Mouse (Mus musculus) stomach, embryonic 15.5 days (tissue): ENCODE results near the gene Aox4. TPM values are rescaled to one million over a fixed set of nuclear protein-coding genes. Genes with fewer than 3 reads are reported as not detected.

Experiments
- ATAC-seq: fragments of 200-750 bp; cut with Nextera tagmentation; 2 replicates; pipeline ENCODE4 v1.8.0; 2017; ENCODE audit warnings: low read depth, moderate number of reproducible peaks, moderate TSS enrichment; ENCODE audit not compliant: insufficient read depth, low FRiP score
- H3K27ac ChIP-seq: fragments of 300-500 bp; sonication (generic); 2 replicates; pipeline ENCODE4 v1.5.1; 2015; ENCODE audit warnings: mild to moderate bottlenecking, inconsistent platforms
- H3K27me3 ChIP-seq: fragments of 300-500 bp; sonication (generic); replicated peaks from 2 replicates; pipeline ENCODE4 v1.6.1; 2015; ENCODE audit warnings: inconsistent platforms
- H3K36me3 ChIP-seq: fragments of 300-500 bp; sonication (generic); 2 replicates; pipeline ENCODE4 v1.6.1; 2015; ENCODE audit warnings: inconsistent platforms
- H3K4me1 ChIP-seq: fragments of 300-500 bp; sonication (generic); 2 replicates; pipeline ENCODE4 v1.6.1; 2015; ENCODE audit warnings: inconsistent platforms
- H3K4me2 ChIP-seq: fragments of 300-500 bp; sonication (generic); 2 replicates; pipeline ENCODE4 v1.6.1; 2015; ENCODE audit warnings: mild to moderate bottlenecking, inconsistent platforms
- H3K4me3 ChIP-seq: fragments of 300-500 bp; sonication (generic); replicated peaks from 2 replicates; pipeline ENCODE4 v1.5.1; 2015; ENCODE audit warnings: inconsistent platforms
- H3K9ac ChIP-seq: fragments of 300-500 bp; sonication (generic); 2 replicates; pipeline ENCODE4 v1.6.1; 2015; ENCODE audit warnings: inconsistent platforms
- H3K9me3 ChIP-seq: fragments of 300-500 bp; sonication (generic); 2 replicates; pipeline ENCODE4 v1.6.1; 2016; ENCODE audit warnings: inconsistent platforms
- WGBS: fragments of 180-500 bp; shearing (Covaris S2); methylation state at CpG from one replicate; pipeline ENCODE4 v1.1.7; 2015; 5-methylcytosine and 5-hydroxymethylcytosine counted together
- polyA plus RNA-seq: library from polyadenylated mRNA; unstranded; fragments of >200 nt; fragmentation: Nextera tagmentation; extraction: Ambion mirVana; gene quantifications from 2 replicates; pipeline ENCODE4 v1.2.1, GENCODE M21; 2015

Gene Aox4
- polyA plus RNA-seq, 1 experiment from 2014 or later, result 0.13 TPM

- no peaks in the 10 kb centered on the region for H3K36me3 ChIP-seq
- ATAC-seq, result 0 out of 2 replicates have a peak, but pooled peaks have one; percentile 20
- peak overlapping the region; percentile 35; the same call in 1 of the 2 replicates for H3K27ac ChIP-seq
- no peak overlapping the region for H3K4me2 ChIP-seq
- H3K27me3 ChIP-seq, result no peaks in the 10 kb centered on the region
- H3K4me3 ChIP-seq, result no peak overlapping the region
- H3K9me3 ChIP-seq, result no peaks in the 10 kb centered on the region
- no peak overlapping the region for H3K9ac ChIP-seq
- 69% methylated on average over 8 of the region's 8 CpGs for WGBS
- peaks cover 12% of the 10 kb centered on the region; the same call in 1 of the 2 replicates for H3K4me1 ChIP-seq
Observed at GRCm38 (mm10) chr1:58307181-58307580, 97.0 kb downstream of the Aox4 start.

- Histone ChIP-seq H3K36me3 (no peaks in the 10 kb centered on the region), H3K4me1 (peaks cover 8% of the 10 kb centered on the region; the same call in 1 of the 2 replicates), H3K27ac (no peak overlapping the region), H3K4me2 (no peak overlapping the region), H3K9me3 (no peaks in the 10 kb centered on the region), H3K4me3 (no peak overlapping the region), H3K27me3 (no peaks in the 10 kb centered on the region), H3K9ac (no peak overlapping the region)
- WGBS, result 82% methylated on average over 8 of the region's 8 CpGs
- no peak for ATAC-seq
Observed at GRCm38 (mm10) chr1:58308594-58308993, 98.4 kb downstream of the Aox4 start.

- no peaks in the 10 kb centered on the region for H3K9me3 ChIP-seq
- 58% methylated on average over 4 of the region's 4 CpGs for WGBS
- no peak overlapping the region for H3K27ac ChIP-seq
- no peak for ATAC-seq
- H3K27me3 ChIP-seq, result no peaks in the 10 kb centered on the region
- H3K9ac ChIP-seq, result no peak overlapping the region
- no peak overlapping the region for H3K4me2 ChIP-seq
- no peak overlapping the region for H3K4me3 ChIP-seq
- H3K36me3 ChIP-seq, result no peaks in the 10 kb centered on the region
- no peaks in the 10 kb centered on the region for H3K4me1 ChIP-seq
Observed at GRCm38 (mm10) chr1:58309853-58310252, 99.7 kb downstream of the Aox4 start.

- Histone ChIP-seq H3K9ac (no peak overlapping the region), H3K4me1 (no peaks in the 10 kb centered on the region), H3K4me2 (no peak overlapping the region), H3K9me3 (no peaks in the 10 kb centered on the region), H3K27ac (no peak overlapping the region), H3K36me3 (no peaks in the 10 kb centered on the region), H3K4me3 (no peak overlapping the region), H3K27me3 (no peaks in the 10 kb centered on the region)
- no peak for ATAC-seq
- WGBS, result 73% methylated on average over 7 of the region's 7 CpGs
Observed at GRCm38 (mm10) chr1:58311221-58311864, 101.1 kb downstream of the Aox4 start.

GRCm38 (mm10) chr1:58313173-58313572 is 103.0 kb downstream of the Aox4 start:
- ATAC-seq, result no peak
- 85% methylated on average over 8 of the region's 8 CpGs for WGBS

GRCm38 (mm10) chr1:58315532-58315931 is 105.3 kb downstream of the Aox4 start:
- Histone ChIP-seq H3K4me1 (no peaks in the 10 kb centered on the region), H3K9me3 (no peaks in the 10 kb centered on the region), H3K4me3 (no peak overlapping the region), H3K9ac (no peak overlapping the region), H3K36me3 (no peaks in the 10 kb centered on the region), H3K4me2 (no peak overlapping the region), H3K27me3 (no peaks in the 10 kb centered on the region), H3K27ac (no peak overlapping the region)
- no peak for ATAC-seq
- WGBS, result 62% methylated on average over 6 of the region's 6 CpGs

More at GRCm38 (mm10) chr1:58313173-58313572, 103.0 kb downstream of the Aox4 start:
- H3K4me3 ChIP-seq, result no peak overlapping the region
- H3K9ac ChIP-seq, result no peak overlapping the region
- no peaks in the 10 kb centered on the region for H3K27me3 ChIP-seq
- no peak overlapping the region for H3K4me2 ChIP-seq
- H3K36me3 ChIP-seq, result no peaks in the 10 kb centered on the region
- no peak overlapping the region for H3K27ac ChIP-seq
- H3K9me3 ChIP-seq, result no peaks in the 10 kb centered on the region
- H3K4me1 ChIP-seq, result no peaks in the 10 kb centered on the region

Other genes with a start within 250 kb of the Aox4 start
- gene Sgo2a, start 214.4 kb upstream of the Aox4 start, polyA plus RNA-seq, result 14.0 and 16.1 TPM in 2 replicates
- gene Kctd18, start 191.4 kb upstream of the Aox4 start, polyA plus RNA-seq, result 13.3 and 14.2 TPM in 2 replicates
- gene Aox1, start 180.5 kb upstream of the Aox4 start, polyA plus RNA-seq, result 0.10 and 0.21 TPM in 2 replicates
- gene Aox3, start 97.3 kb upstream of the Aox4 start, polyA plus RNA-seq, result 0.79 and 0.85 TPM in 2 replicates
- gene Aox2, start 67.9 kb downstream of the Aox4 start, polyA plus RNA-seq, result 0.05 and 0.06 TPM in 2 replicates
- 293 and 313 TPM in 2 replicates for gene Bzw1, start 182.5 kb downstream of the Aox4 start, polyA plus RNA-seq
- gene Clk1, start 213.7 kb downstream of the Aox4 start, polyA plus RNA-seq, result 185 and 188 TPM in 2 replicates
- gene Nif3l1, start 234.8 kb downstream of the Aox4 start, polyA plus RNA-seq, result 36.8 and 40.0 TPM in 2 replicates
- 49.1 and 49.4 TPM in 2 replicates for gene Ppil3, start 235.1 kb downstream of the Aox4 start, polyA plus RNA-seq